Mouse (Mus musculus) midbrain, postnatal 0 days (tissue): ENCODE measurements around the gene Ambra1. TPM values are rescaled to one million over a fixed set of nuclear protein-coding genes. Genes with fewer than 3 reads are reported as not detected.

Experiments
- ATAC-seq: fragments of 200-750 bp; cut with Nextera tagmentation; 2 replicates; pipeline ENCODE4 v1.8.0; 2017; ENCODE audit warnings: moderate number of reproducible peaks, mild to moderate bottlenecking, moderate TSS enrichment, moderate library complexity; ENCODE audit not compliant: low FRiP score
- DNase-seq: peaks from one replicate; pipeline ENCODE4 v3.0.0-alpha.2; 2015; ENCODE audit warnings: low spot score
- H3K27ac ChIP-seq: fragments of 300-500 bp; sonication (generic); 2 replicates; pipeline ENCODE4 v1.5.1; 2014; ENCODE audit warnings: low read depth, mild to moderate bottlenecking, low read length, mixed read lengths
- H3K27me3 ChIP-seq: fragments of 300-500 bp; sonication (generic); 2 replicates; pipeline ENCODE4 v1.6.1; 2014; ENCODE audit warnings: low read length, control low read depth, mixed read lengths; ENCODE audit not compliant: insufficient read depth
- H3K36me3 ChIP-seq: fragments of 300-500 bp; sonication (generic); 2 replicates; pipeline ENCODE4 v1.6.1; 2014; ENCODE audit warnings: low read length, control low read depth, mixed read lengths; ENCODE audit not compliant: insufficient read depth
- H3K4me1 ChIP-seq: fragments of 300-500 bp; sonication (generic); 2 replicates; pipeline ENCODE4 v1.6.1; 2014; ENCODE audit warnings: mild to moderate bottlenecking, control low read depth, antibody characterized with exemption, low read length, mixed read lengths; ENCODE audit not compliant: insufficient read depth
- H3K4me2 ChIP-seq: fragments of 300-500 bp; sonication (generic); 2 replicates; pipeline ENCODE4 v1.6.1; 2014; ENCODE audit warnings: low read depth, mild to moderate bottlenecking, low read length, mixed read lengths; ENCODE audit not compliant: poor library complexity, severe bottlenecking
- H3K4me3 ChIP-seq: fragments of 300-500 bp; sonication (generic); 2 replicates; pipeline ENCODE4 v1.5.1; 2014; ENCODE audit warnings: low read depth, mild to moderate bottlenecking, low read length, moderate library complexity
- H3K9ac ChIP-seq: fragments of 300-500 bp; sonication (generic); replicated peaks from 2 replicates; pipeline ENCODE4 v1.6.1; 2014; ENCODE audit warnings: mild to moderate bottlenecking, low read length, moderate library complexity, mixed read lengths; ENCODE audit not compliant: poor library complexity, severe bottlenecking
- H3K9me3 ChIP-seq: fragments of 300-500 bp; sonication (generic); 2 replicates; pipeline ENCODE4 v1.6.1; 2016; ENCODE audit warnings: low read length, control low read depth
- CTCF ChIP-seq: IDR thresholded peaks from 2 replicates; pipeline ENCODE4 v1.5.1; 2016; ENCODE audit warnings: antibody characterized with exemption, mild to moderate bottlenecking
- WGBS: fragments of 180-500 bp; shearing (Covaris S2); extraction: QIAGEN DNeasy Blood & Tissue Kit; methylation state at CpG from one replicate; pipeline ENCODE4 v1.1.7; 2014; 5-methylcytosine and 5-hydroxymethylcytosine counted together
- polyA plus RNA-seq: library from polyadenylated mRNA; unstranded; fragments of >200 nt; fragmentation: Nextera tagmentation; extraction: Ambion mirVana; gene quantifications from 2 replicates; pipeline ENCODE4 v1.2.1, GENCODE M21; 2015
- total RNA-seq: library from RNA; depleted of rRNA; stranded (reverse); fragments of >200 nt; gene quantifications from 2 replicates; pipeline ENCODE4 v1.2.3, GENCODE M21; 2014

The Ambra1 gene
- total and polyA plus RNA-seq, 2 experiments from 2014 or later: 19.3 to 59.5 TPM

GRCm38 (mm10) chr2:91913328-91914110 is 183.6 kb downstream of the Ambra1 start:
- Histone ChIP-seq H3K9ac (no peak overlapping the region), H3K9me3 (no peaks in the 10 kb centered on the region), H3K27me3 (no peaks in the 10 kb centered on the region), H3K36me3 (peaks cover 66% of the 10 kb centered on the region), H3K4me1 (no peaks in the 10 kb centered on the region), H3K27ac (no peak overlapping the region), H3K4me3 (no peak overlapping the region), H3K4me2 (no peak overlapping the region)
- no peak for TF ChIP-seq CTCF
- DNase-seq (no peak), ATAC-seq (no peak)
- 87% methylated on average over 7 of the region's 7 CpGs for WGBS

- H3K27ac ChIP-seq: no peak overlapping the region
- H3K9me3 ChIP-seq: no peaks in the 10 kb centered on the region
- peaks cover 52% of the 10 kb centered on the region for H3K36me3 ChIP-seq
- no peak overlapping the region for H3K4me2 ChIP-seq
- no peak for ATAC-seq
- DNase-seq: no peak
- no peak for TF ChIP-seq CTCF
- H3K4me3 ChIP-seq: no peak overlapping the region
- no peak overlapping the region for H3K9ac ChIP-seq
- peaks cover 4% of the 10 kb centered on the region; the same call in 1 of the 2 replicates for H3K27me3 ChIP-seq
- 93% methylated on average over 7 of the region's 7 CpGs for WGBS
- H3K4me1 ChIP-seq: no peaks in the 10 kb centered on the region
These were observed 186.5 kb downstream of the Ambra1 start for GRCm38 (mm10) chr2:91916346-91916977.

- Histone ChIP-seq H3K9ac (no peak overlapping the region), H3K9me3 (no peaks in the 10 kb centered on the region), H3K4me1 (no peaks in the 10 kb centered on the region), H3K27me3 (peaks cover 4% of the 10 kb centered on the region; the same call in 1 of the 2 replicates), H3K4me2 (no peak overlapping the region), H3K4me3 (no peak overlapping the region), H3K27ac (no peak overlapping the region), H3K36me3 (peaks cover 45% of the 10 kb centered on the region)
- ATAC-seq (no peak), DNase-seq (no peak)
- WGBS: 91% methylated on average over 7 of the region's 7 CpGs
- no peak for TF ChIP-seq CTCF
These were observed 187.2 kb downstream of the Ambra1 start for GRCm38 (mm10) chr2:91917096-91917495.

GRCm38 (mm10) chr2:91920130-91920529 is 190.2 kb downstream of the Ambra1 start:
- Histone ChIP-seq H3K9me3 (no peaks in the 10 kb centered on the region), H3K27ac (no peak overlapping the region), H3K36me3 (peaks cover 26% of the 10 kb centered on the region), H3K9ac (no peak overlapping the region), H3K4me3 (no peak overlapping the region), H3K4me2 (no peak overlapping the region), H3K4me1 (0 out of 2 replicates have a peak, but pooled peaks cover 5% of the 10 kb centered on the region), H3K27me3 (peaks cover 25% of the 10 kb centered on the region)
- DNase-seq (no peak), ATAC-seq (no peak)
- 0 out of 2 replicates have a peak, but pooled peaks have one; percentile 7 for TF ChIP-seq CTCF
- WGBS: 85% methylated on average over 4 of the region's 4 CpGs

- peaks cover 28% of the 10 kb centered on the region for H3K27me3 ChIP-seq
- DNase-seq (no peak), ATAC-seq (no peak)
- H3K9me3 ChIP-seq: no peaks in the 10 kb centered on the region
- no peak for TF ChIP-seq CTCF
- peak overlapping the region; percentile 82 for H3K4me2 ChIP-seq
- H3K9ac ChIP-seq: peak overlapping the region; percentile 50; the same call in 1 of the 2 replicates
- 0 out of 2 replicates have a peak, but pooled peaks cover 5% of the 10 kb centered on the region for H3K4me1 ChIP-seq
- WGBS: 5% methylated on average over 31 of the region's 31 CpGs
- peaks cover 26% of the 10 kb centered on the region for H3K36me3 ChIP-seq
- peak overlapping the region; percentile 55 for H3K4me3 ChIP-seq
- no peak overlapping the region for H3K27ac ChIP-seq
These were observed 191.4 kb downstream of the Ambra1 start for GRCm38 (mm10) chr2:91921181-91921789.
